Mouse (Mus musculus): Measurements from ENCODE around the gene Nav3. TPM values are rescaled to one million over a fixed set of nuclear protein-coding genes. Genes with fewer than 3 reads are reported as not detected.

Gene Nav3
- total and polyA plus RNA-seq, 3 experiments: not detected

DNA sequence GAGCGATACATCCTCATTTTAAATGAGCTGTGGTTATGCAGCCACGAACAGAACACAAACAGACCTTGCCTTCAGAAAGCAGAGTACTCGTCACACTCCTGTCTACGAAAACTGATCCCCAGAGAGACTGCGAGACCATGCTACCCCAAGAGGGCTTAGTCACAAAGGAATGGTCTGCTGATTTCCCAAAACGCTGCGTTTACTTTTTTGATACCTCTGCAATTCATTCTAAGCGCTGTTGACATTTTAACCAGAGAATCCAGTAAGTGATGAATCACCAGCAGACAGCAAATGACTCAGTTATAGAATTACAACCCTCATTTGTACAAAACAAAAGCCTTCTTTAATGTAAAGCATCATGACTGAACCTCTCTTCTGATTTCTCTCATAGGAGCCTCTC lies 28.8 kb upstream of the Nav3 start:
- no peak overlapping the region for H3K27ac ChIP-seq (ENCODE audit: control insufficient read depth, low read depth, low read length)
- TF ChIP-seq MYC (IDR thresholded peaks at IDR 0.05; ENCODE audit: low read depth, low read length): no peak
- TF ChIP-seq RCOR1 (IDR thresholded peaks at IDR 0.05; ENCODE audit: low read depth, low read length): no peak
- no peak for TF ChIP-seq ZC3H11A (IDR thresholded peaks at IDR 0.05; ENCODE audit: low read depth, low read length)
- TF ChIP-seq USF1 (IDR thresholded peaks at IDR 0.05; ENCODE audit: low read depth, low read length): no peak
- TF ChIP-seq TBP (IDR thresholded peaks at IDR 0.05; ENCODE audit: low read depth, low read length): no peak
- no peak for TF ChIP-seq MXI1 (IDR thresholded peaks at IDR 0.05; ENCODE audit: low read depth, low read length)
- no peaks in the 10 kb centered on the region for H3K79me2 ChIP-seq (ENCODE audit: control insufficient read depth, insufficient read depth, low read length, poor library complexity)
- no peaks in the 10 kb centered on the region for H3K27me3 ChIP-seq (ENCODE audit: control insufficient read depth in 1 of 2, insufficient read depth in 2 of 2, low read length in 2 of 2)
- H3K4me3 ChIP-seq (ENCODE audit: control insufficient read depth in 1 of 2, insufficient read depth in 1 of 2, low read depth in 2 of 2, low read length in 2 of 2): no peak overlapping the region
- H3K4me1 ChIP-seq (ENCODE audit: control insufficient read depth in 1 of 2, insufficient read depth in 2 of 2, low read length in 2 of 2): no peaks in the 10 kb centered on the region
- H3K9me3 ChIP-seq (replicated peaks; ENCODE audit: insufficient read depth, low read length): no peaks in the 10 kb centered on the region
- H3K36me3 ChIP-seq (ENCODE audit: control insufficient read depth in 1 of 2, insufficient read depth in 2 of 2, low read length in 2 of 2): no peaks in the 10 kb centered on the region
- no peak overlapping the region for H3K9ac ChIP-seq (ENCODE audit: control insufficient read depth, low read depth, low read length, poor library complexity, severe bottlenecking)
- no peak for DNase-seq (ENCODE audit: low read depth, low spot score)

GRCm38 (mm10) chr10:110479189-110479588 lies 23.2 kb upstream of the Nav3 start:
- no peak overlapping the region for H3K27ac ChIP-seq (ENCODE audit: control insufficient read depth, low read depth, low read length)
- no peaks in the 10 kb centered on the region for H3K4me1 ChIP-seq (ENCODE audit: control insufficient read depth in 1 of 2, insufficient read depth in 2 of 2, low read length in 2 of 2)
- DNase-seq (ENCODE audit: low read depth, low spot score): no peak
- H3K79me2 ChIP-seq (ENCODE audit: control insufficient read depth, insufficient read depth, low read length, poor library complexity): no peaks in the 10 kb centered on the region
- TF ChIP-seq MAFK (IDR thresholded peaks at IDR 0.05; ENCODE audit: borderline replicate concordance, low read depth, low read length) (no peak), ZMIZ1 (IDR thresholded peaks at IDR 0.05; ENCODE audit: low read depth, low read length) (no peak), ELF1 (IDR thresholded peaks at IDR 0.05; ENCODE audit: low read depth, low read length) (no peak), SIN3A (IDR thresholded peaks at IDR 0.05; ENCODE audit: low read length) (no peak)
- no peak overlapping the region for H3K9ac ChIP-seq (ENCODE audit: control insufficient read depth, low read depth, low read length, poor library complexity, severe bottlenecking)
- H3K36me3 ChIP-seq (ENCODE audit: control insufficient read depth in 1 of 2, insufficient read depth in 2 of 2, low read length in 2 of 2): no peaks in the 10 kb centered on the region
- H3K27me3 ChIP-seq (ENCODE audit: control insufficient read depth in 1 of 2, insufficient read depth in 2 of 2, low read length in 2 of 2): no peaks in the 10 kb centered on the region
- H3K9me3 ChIP-seq (replicated peaks; ENCODE audit: insufficient read depth, low read length): no peaks in the 10 kb centered on the region
- no peak overlapping the region for H3K4me3 ChIP-seq (ENCODE audit: control insufficient read depth in 1 of 2, insufficient read depth in 1 of 2, low read depth in 2 of 2, low read length in 2 of 2)

- H3K27ac ChIP-seq (ENCODE audit: control insufficient read depth, low read depth, low read length): no peak overlapping the region
- TF ChIP-seq ZMIZ1 (IDR thresholded peaks at IDR 0.05; ENCODE audit: low read depth, low read length) (no peak), CTCF (IDR thresholded peaks at IDR 0.05 in 2 of 3, conservative IDR thresholded peaks at IDR 0.05 in 1 of 3; ENCODE audit: control insufficient read depth in 1 of 3, insufficient read depth in 1 of 3, low read depth in 2 of 3, low read length in 3 of 3, poor library complexity in 1 of 3, severe bottlenecking in 1 of 3) (no peak), MAFK (IDR thresholded peaks at IDR 0.05; ENCODE audit: borderline replicate concordance, low read depth, low read length) (no peak), E2F4 (IDR thresholded peaks at IDR 0.05; ENCODE audit: borderline replicate concordance, low read depth, low read length) (no peak), ETS1 (IDR thresholded peaks at IDR 0.05; ENCODE audit: low read depth, low read length) (no peak), JUND (IDR thresholded peaks at IDR 0.05; ENCODE audit: low read depth, low read length) (no peak), POLR2AphosphoS2 (IDR thresholded peaks at IDR 0.05; ENCODE audit: low read length) (no peak), MAZ (IDR thresholded peaks at IDR 0.05; ENCODE audit: low read depth, low read length) (no peak), MYB (IDR thresholded peaks at IDR 0.05; ENCODE audit: low read depth, low read length) (no peak), NELFE (IDR thresholded peaks at IDR 0.05; ENCODE audit: low read depth, low read length) (no peak), ZNF384 (IDR thresholded peaks at IDR 0.05; ENCODE audit: low read depth, low read length) (no peak), ZC3H11A (IDR thresholded peaks at IDR 0.05; ENCODE audit: low read depth, low read length) (no peak), POLR2A (IDR thresholded peaks at IDR 0.05; ENCODE audit: control insufficient read depth in 1 of 2, insufficient read depth in 1 of 2, low read depth in 1 of 2, low read length in 2 of 2, poor library complexity in 1 of 2) (no peak), UBTF (IDR thresholded peaks at IDR 0.05; ENCODE audit: borderline replicate concordance, insufficient read depth, low read depth, low read length) (no peak), MEF2A (IDR thresholded peaks at IDR 0.05; ENCODE audit: extremely low read depth, insufficient replicate concordance, low read depth, low read length, poor library complexity, severe bottlenecking) (no peak), USF2 (IDR thresholded peaks at IDR 0.05; ENCODE audit: borderline replicate concordance in 1 of 2, insufficient read depth in 1 of 2, low read depth in 1 of 2, low read length in 2 of 2) (no peak), TCF12 (IDR thresholded peaks at IDR 0.05; ENCODE audit: low read depth, low read length) (no peak), RAD21 (IDR thresholded peaks at IDR 0.05; ENCODE audit: low read depth, low read length) (no peak)
- H3K27me3 ChIP-seq (ENCODE audit: control insufficient read depth in 1 of 2, insufficient read depth in 2 of 2, low read length in 2 of 2): no peaks in the 10 kb centered on the region
- H3K9me3 ChIP-seq (replicated peaks; ENCODE audit: insufficient read depth, low read length): no peaks in the 10 kb centered on the region
- H3K4me3 ChIP-seq (ENCODE audit: control insufficient read depth in 1 of 2, insufficient read depth in 1 of 2, low read depth in 2 of 2, low read length in 2 of 2): no peak overlapping the region
- no peak for DNase-seq (ENCODE audit: low read depth, low spot score)
- H3K36me3 ChIP-seq (ENCODE audit: control insufficient read depth in 1 of 2, insufficient read depth in 2 of 2, low read length in 2 of 2): no peaks in the 10 kb centered on the region
- no peaks in the 10 kb centered on the region for H3K79me2 ChIP-seq (ENCODE audit: control insufficient read depth, insufficient read depth, low read length, poor library complexity)
- no peaks in the 10 kb centered on the region for H3K4me1 ChIP-seq (ENCODE audit: control insufficient read depth in 1 of 2, insufficient read depth in 2 of 2, low read length in 2 of 2)
- H3K9ac ChIP-seq (ENCODE audit: control insufficient read depth, low read depth, low read length, poor library complexity, severe bottlenecking): no peak overlapping the region
Measured at GRCm38 (mm10) chr10:110477689-110478314, 21.8 kb upstream of the Nav3 start.

All from MEL (cell line).